Mouse (Mus musculus) left cerebral cortex, postnatal 25 days (tissue): ENCODE measurements around the gene Acacb. TPM values are rescaled to one million over a fixed set of nuclear protein-coding genes. Genes with fewer than 3 reads are reported as not detected.

Source experiments
- DNase-seq, 2 experiments: peaks; one replicate each; pipeline ENCODE4 v3.0.0; 2022; ENCODE audit warnings: low spot score in 2 of 2, mixed read lengths in 1 of 2
- intact Hi-C: fragments of 180-260 bp; cut with DNase I; formaldehyde crosslinking; loops from one replicate; pipeline ENCODE4 v1.15.1; 2025
- total RNA-seq, 2 experiments: library from RNA; stranded (reverse); gene quantifications; 2 replicates each; pipeline ENCODE4 v1.2.3; 2021

Gene Acacb
- total RNA-seq, 2 experiments from 2014 or later: 4.0 to 4.7 TPM

- intact Hi-C loops: loop anchor here (10.0 kb wide), 1 partner anchor 173 kb away; no protein-coding TSS in a partner anchor
- peak in 1 of 2 experiments; percentile 24 for DNase-seq
These were observed 14.9 kb upstream of the Acacb start for GRCm38 (mm10) chr5:114131521-114131840.

GRCm38 (mm10) chr5:114132841-114133240 is 13.5 kb upstream of the Acacb start:
- no peak for DNase-seq
- intact Hi-C loops: loop anchor here (10.0 kb wide), 1 partner anchor 172 kb away; no protein-coding TSS in a partner anchor

- intact Hi-C loops: loop anchor here (10.0 kb wide), 1 partner anchor 171 kb away; no protein-coding TSS in a partner anchor
- no peak for DNase-seq
These were observed 12.2 kb upstream of the Acacb start for GRCm38 (mm10) chr5:114134091-114134534.

GRCm38 (mm10) chr5:114135516-114135915 is 10.8 kb upstream of the Acacb start:
- intact Hi-C loops: loop anchor here (10.0 kb wide), 1 partner anchor 169 kb away; no protein-coding TSS in a partner anchor
- DNase-seq: no peak

- intact Hi-C loops: loop anchor here (10.0 kb wide), 1 partner anchor 167 kb away; no protein-coding TSS in a partner anchor
These were observed 8.7 kb upstream of the Acacb start for GRCm38 (mm10) chr5:114137481-114138276.

GRCm38 (mm10) chr5:114138277-114139164 is 7.8 kb upstream of the Acacb start:
- intact Hi-C loops: loop anchor here (10.0 kb wide), 1 partner anchor 166 kb away; no protein-coding TSS in a partner anchor
- no peak for DNase-seq

More at GRCm38 (mm10) chr5:114137481-114138276, 8.7 kb upstream of the Acacb start:
- no peak for DNase-seq

GRCm38 (mm10) chr5:114139175-114139574 is 7.2 kb upstream of the Acacb start:
- intact Hi-C loops: loop anchor here (10.0 kb wide), 1 partner anchor 166 kb away; no protein-coding TSS in a partner anchor
- DNase-seq: peak; percentile 73 to 78

GRCm38 (mm10) chr5:114147043-114147972 is 973 bp downstream of the Acacb start:
- intact Hi-C loops: no loop called here
- no peak for DNase-seq

GRCm38 (mm10) chr5:114152359-114153092 is 6.2 kb downstream of the Acacb start:
- intact Hi-C loops: no loop called here
- DNase-seq: no peak

- intact Hi-C loops: no loop called here
These were observed 7.2 kb downstream of the Acacb start for GRCm38 (mm10) chr5:114153490-114153889.

GRCm38 (mm10) chr5:114154765-114155164 is 8.4 kb downstream of the Acacb start:
- no peak for DNase-seq
- intact Hi-C loops: no loop called here

More at GRCm38 (mm10) chr5:114153490-114153889, 7.2 kb downstream of the Acacb start:
- no peak for DNase-seq

GRCm38 (mm10) chr5:114155168-114155933 is 9.0 kb downstream of the Acacb start:
- intact Hi-C loops: no loop called here
- no peak for DNase-seq

GRCm38 (mm10) chr5:114157236-114157635 is 10.9 kb downstream of the Acacb start:
- no peak for DNase-seq
- intact Hi-C loops: no loop called here

- intact Hi-C loops: no loop called here
- no peak for DNase-seq
These were observed 15.1 kb downstream of the Acacb start for GRCm38 (mm10) chr5:114161424-114161823.

GRCm38 (mm10) chr5:114162106-114162815 is 15.9 kb downstream of the Acacb start:
- intact Hi-C loops: no loop called here
- peak in 1 of 2 experiments; percentile 12 for DNase-seq

- intact Hi-C loops: no loop called here
- DNase-seq: peak; percentile 17 to 76
These were observed 16.9 kb downstream of the Acacb start for GRCm38 (mm10) chr5:114163117-114163696.
